Mouse (Mus musculus): ENCODE data around the gene Slx1b.

- TF ChIP-seq POLR2A (IDR thresholded peaks at IDR 0.05; ENCODE audit: control insufficient read depth, low read depth, low read length): no peak
- peak; percentile 63; the same call in 1 of the 2 replicates for TF ChIP-seq CTCF (IDR thresholded peaks at IDR 0.05; ENCODE audit: control insufficient read depth, insufficient read depth, insufficient replicate concordance, low read depth, low read length)
Observed at GRCm38 (mm10) chr7:126718787-126719337, 23.3 kb upstream of the Slx1b start.

All from testis, adult 2 months (tissue).